Mouse (Mus musculus) kidney, postnatal 25 days (tissue): ENCODE measurements around the gene Dock6.
"Not testable (repeated sequence)": the region's sequence is repeated elsewhere in the genome, so short reads cannot be mapped to it uniquely, and the experiment has no call there.

ENCODE experiments used
- DNase-seq, 2 experiments: peaks; one replicate each; pipeline ENCODE4 v3.0.0; 2021; ENCODE audit warnings: mixed read lengths in 2 of 2

The Dock6 gene

GRCm38 (mm10) chr9:21806976-21807375 is 45.5 kb downstream of the Dock6 start:
- DNase-seq, result no peak

- no peak for DNase-seq
Observed at GRCm38 (mm10) chr9:21806363-21806762, 46.1 kb downstream of the Dock6 start.

GRCm38 (mm10) chr9:21803986-21804644 is 48.3 kb downstream of the Dock6 start:
- peak; percentile 83 to 89 for DNase-seq

GRCm38 (mm10) chr9:21801591-21801990 is 50.8 kb downstream of the Dock6 start:
- DNase-seq, result no peak

- no peak for DNase-seq
Observed at GRCm38 (mm10) chr9:21801121-21801520, 51.3 kb downstream of the Dock6 start.

GRCm38 (mm10) chr9:21799010-21799350 is 53.5 kb downstream of the Dock6 start:
- no peak for DNase-seq

- peak; percentile 93 for DNase-seq
Observed at GRCm38 (mm10) chr9:21798345-21799009, 54.0 kb downstream of the Dock6 start, which contains the start of gene Kank2. Gene Kank2 (minus strand): TSS chr9:21798744.

- peak; percentile 67 to 84 for DNase-seq
Observed at GRCm38 (mm10) chr9:21797921-21798344, 54.5 kb downstream of the Dock6 start.

- DNase-seq, result no peak
Observed at GRCm38 (mm10) chr9:21796919-21797318, 55.5 kb downstream of the Dock6 start.

GRCm38 (mm10) chr9:21796259-21796658 is 56.2 kb downstream of the Dock6 start:
- DNase-seq, result peak; percentile 33 to 65

GRCm38 (mm10) chr9:21795579-21795978 is 56.9 kb downstream of the Dock6 start:
- no peak for DNase-seq

- no peak for DNase-seq
Observed at GRCm38 (mm10) chr9:21794925-21795324, 57.5 kb downstream of the Dock6 start.

GRCm38 (mm10) chr9:21794344-21794834 is 58.0 kb downstream of the Dock6 start:
- no peak for DNase-seq

GRCm38 (mm10) chr9:21793507-21793906 is 58.9 kb downstream of the Dock6 start:
- DNase-seq, result not testable (repeated sequence)

- peak; percentile 36 to 68 for DNase-seq
Observed at GRCm38 (mm10) chr9:21792644-21793043, 59.8 kb downstream of the Dock6 start.

- DNase-seq, result peak; percentile 77 to 85
Observed at GRCm38 (mm10) chr9:21791861-21792260, 60.6 kb downstream of the Dock6 start.

GRCm38 (mm10) chr9:21788234-21788633 is 64.2 kb downstream of the Dock6 start:
- DNase-seq, result no peak

GRCm38 (mm10) chr9:21787654-21788053 is 64.8 kb downstream of the Dock6 start:
- no peak for DNase-seq

GRCm38 (mm10) chr9:21786906-21787305 is 65.5 kb downstream of the Dock6 start:
- DNase-seq, result peak; percentile 75 to 79

GRCm38 (mm10) chr9:21786309-21786708 is 66.1 kb downstream of the Dock6 start:
- DNase-seq, result not testable (repeated sequence)

GRCm38 (mm10) chr9:21784517-21785307 is 67.7 kb downstream of the Dock6 start:
- DNase-seq, result no peak

- no peak for DNase-seq
Observed at GRCm38 (mm10) chr9:21781657-21782468, 70.6 kb downstream of the Dock6 start.

- DNase-seq, result no peak
Observed at GRCm38 (mm10) chr9:21777726-21778125, 74.7 kb downstream of the Dock6 start.
